Mouse (Mus musculus): ENCODE measurements around the gene Srbd1. TPM values are rescaled to one million over a fixed set of nuclear protein-coding genes. Genes with fewer than 3 reads are reported as not detected.

The Srbd1 gene
- total RNA-seq, 2 experiments from 2014 or later: 16.5 to 17.0 TPM

- Histone ChIP-seq H3K27ac (no peak overlapping the region), H3K4me3 (no peak overlapping the region)
- DNase-seq (ENCODE audit: low spot score in 2 of 2): no peak
- no peak for TF ChIP-seq CTCF (conservative IDR thresholded peaks at IDR 0.05)
Measured at GRCm38 (mm10) chr17:85943551-85943981, 201.4 kb downstream of the Srbd1 start.

DNA sequence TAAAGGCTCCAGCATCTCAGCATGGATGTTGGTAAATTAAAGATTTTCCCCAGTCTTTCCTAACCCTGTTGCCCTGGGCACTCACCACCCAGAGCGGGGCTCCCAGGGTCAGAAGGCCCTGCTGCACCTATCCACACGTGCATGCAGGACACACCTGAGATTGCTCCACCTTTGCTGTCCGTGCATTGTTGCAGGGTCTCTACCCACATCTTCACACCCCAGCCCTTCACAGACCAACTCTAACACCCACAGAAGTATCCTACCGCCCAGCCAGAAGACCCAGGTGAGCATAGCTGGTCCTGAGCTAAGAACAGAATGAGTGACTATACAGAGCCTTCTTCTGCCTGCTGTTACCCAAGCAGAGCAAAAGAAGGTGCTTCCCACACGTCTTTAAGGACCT lies 201.9 kb downstream of the Srbd1 start:
- no peak for DNase-seq (ENCODE audit: low spot score in 2 of 2)
- H3K4me3 ChIP-seq: no peak overlapping the region
- no peak overlapping the region for H3K27ac ChIP-seq
- no peak for TF ChIP-seq CTCF (conservative IDR thresholded peaks at IDR 0.05)

DNA sequence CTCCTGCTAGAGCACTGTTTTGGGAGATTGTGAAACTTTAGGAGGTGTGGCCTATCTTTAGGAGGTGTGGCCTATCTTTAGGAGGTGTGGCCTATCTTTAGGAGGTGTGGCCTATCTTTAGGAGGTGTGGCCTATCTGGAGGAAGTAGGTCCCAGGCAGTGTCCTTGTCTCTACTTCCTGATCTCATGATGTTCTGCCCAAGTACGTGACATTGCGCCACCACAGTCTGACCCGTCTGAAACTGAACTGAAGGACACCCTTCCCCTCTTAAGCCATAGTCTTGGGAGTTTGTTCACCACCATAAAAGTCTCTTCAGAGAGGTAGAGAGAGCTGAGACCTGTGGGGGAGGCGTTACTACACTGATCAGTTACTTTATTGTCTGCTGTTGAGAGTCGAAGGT lies 202.9 kb downstream of the Srbd1 start:
- H3K4me3 ChIP-seq: no peak overlapping the region
- no peak overlapping the region for H3K27ac ChIP-seq
- no peak for DNase-seq (ENCODE audit: low spot score in 2 of 2)
- no peak for TF ChIP-seq CTCF (conservative IDR thresholded peaks at IDR 0.05)

DNA sequence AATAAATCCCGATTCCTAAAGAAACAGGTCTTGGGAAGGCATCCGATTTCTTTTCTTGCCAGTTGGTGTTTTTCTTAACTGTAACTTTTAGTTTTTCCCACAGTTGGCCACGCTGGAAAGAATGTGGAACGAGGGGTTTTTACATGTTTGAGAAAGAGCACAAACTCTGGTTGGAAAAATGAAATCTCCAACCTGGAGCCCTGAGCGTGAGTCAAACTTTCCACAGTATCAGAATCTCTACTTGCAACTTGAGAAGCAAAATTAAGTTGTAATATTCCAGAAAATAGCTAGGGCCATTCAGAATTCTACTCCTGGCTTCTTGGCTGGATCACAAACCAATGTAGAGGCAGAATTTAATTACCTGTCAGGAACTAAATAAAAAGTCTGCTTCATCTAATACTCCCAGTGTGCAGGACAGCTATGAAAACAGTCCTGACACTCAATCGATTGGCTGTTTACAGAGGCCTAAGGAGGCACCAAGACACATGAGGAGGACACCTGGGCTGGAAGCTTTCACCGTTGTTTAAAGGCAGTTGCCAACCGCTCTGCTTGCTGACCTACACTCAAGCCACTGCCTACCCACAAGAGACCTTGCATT lies 203.7 kb downstream of the Srbd1 start:
- no peak for TF ChIP-seq CTCF (conservative IDR thresholded peaks at IDR 0.05)
- Histone ChIP-seq H3K27ac (no peak overlapping the region), H3K4me3 (no peak overlapping the region)
- no peak for DNase-seq (ENCODE audit: low spot score in 2 of 2)

DNA sequence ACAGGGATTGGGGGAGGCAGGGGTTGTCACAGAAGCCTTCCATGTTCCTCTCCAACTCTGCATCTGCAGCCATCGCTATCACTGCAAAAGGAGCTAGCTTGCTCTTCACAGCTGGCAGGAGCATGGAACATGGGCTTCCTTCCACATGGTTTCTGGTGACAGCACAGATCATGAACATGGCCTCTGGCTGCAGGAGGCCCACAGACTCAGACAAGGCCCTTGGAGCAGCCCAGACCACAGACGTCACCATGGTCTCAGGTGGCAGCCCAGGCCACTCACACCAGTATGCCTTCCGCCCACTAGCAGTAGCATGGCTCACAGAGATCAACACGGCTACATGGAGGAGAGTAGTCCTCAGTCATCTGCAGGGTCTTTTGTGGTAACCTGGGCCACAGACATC lies 207.8 kb downstream of the Srbd1 start:
- H3K4me3 ChIP-seq: no peak overlapping the region
- H3K27ac ChIP-seq: no peak overlapping the region
- DNase-seq (ENCODE audit: low spot score in 2 of 2): no peak
- TF ChIP-seq CTCF (conservative IDR thresholded peaks at IDR 0.05): no peak

- no peak for TF ChIP-seq CTCF (conservative IDR thresholded peaks at IDR 0.05)
- no peak overlapping the region for H3K4me3 ChIP-seq
- no peak overlapping the region for H3K27ac ChIP-seq
- no peak for DNase-seq (ENCODE audit: low spot score in 2 of 2)
Measured at GRCm38 (mm10) chr17:85935268-85935667, 209.7 kb downstream of the Srbd1 start.

Other genes with a start within 250 kb of the Srbd1 start
- gene Prkce, start 22.6 kb upstream of the Srbd1 start, total RNA-seq (2021): 100 to 1,000 TPM; 422 to 451 TPM

Data from layer of hippocampus, adult 2 months (tissue).